Mouse (Mus musculus) left cerebral cortex, postnatal 36 days (tissue): ENCODE measurements around the gene Grm6. TPM values are rescaled to one million over a fixed set of nuclear protein-coding genes. Genes with fewer than 3 reads are reported as not detected.

Experiments
- DNase-seq, 2 experiments: peaks; one replicate each; pipeline ENCODE4 v3.0.0; 2021 to 2022; ENCODE audit warnings: low spot score in 2 of 2, mixed read lengths in 1 of 2
- intact Hi-C: fragments of 180-260 bp; cut with DNase I; formaldehyde crosslinking; loops from one replicate; pipeline ENCODE4 v1.15.1; 2025
- total RNA-seq, 2 experiments: library from RNA; stranded (reverse); gene quantifications; 2 replicates each; pipeline ENCODE4 v1.2.3; 2021

Grm6 gene
- total RNA-seq, 2 experiments from 2014 or later = not detected

DNA sequence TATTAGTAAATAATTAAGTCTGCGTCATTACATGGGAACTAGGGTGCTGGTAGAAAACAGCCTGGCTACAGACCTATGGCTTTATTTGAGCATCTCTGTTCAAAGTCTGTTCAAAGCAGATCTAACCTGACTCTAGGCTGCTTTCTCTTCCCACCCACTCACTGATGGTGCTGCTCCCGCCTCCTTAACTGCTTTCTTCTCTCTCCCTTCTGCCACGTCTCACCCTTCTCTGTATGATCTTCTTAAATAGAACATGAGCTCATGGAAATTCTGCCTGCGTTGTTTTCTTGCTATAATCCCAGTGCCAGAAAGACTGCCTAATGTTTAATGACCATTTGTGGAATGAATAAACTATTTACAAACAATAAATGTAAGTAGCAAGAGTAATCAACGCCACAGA, 57.7 kb downstream of the Grm6 start:
- no peak for DNase-seq
- intact Hi-C loops = no loop called here

DNA sequence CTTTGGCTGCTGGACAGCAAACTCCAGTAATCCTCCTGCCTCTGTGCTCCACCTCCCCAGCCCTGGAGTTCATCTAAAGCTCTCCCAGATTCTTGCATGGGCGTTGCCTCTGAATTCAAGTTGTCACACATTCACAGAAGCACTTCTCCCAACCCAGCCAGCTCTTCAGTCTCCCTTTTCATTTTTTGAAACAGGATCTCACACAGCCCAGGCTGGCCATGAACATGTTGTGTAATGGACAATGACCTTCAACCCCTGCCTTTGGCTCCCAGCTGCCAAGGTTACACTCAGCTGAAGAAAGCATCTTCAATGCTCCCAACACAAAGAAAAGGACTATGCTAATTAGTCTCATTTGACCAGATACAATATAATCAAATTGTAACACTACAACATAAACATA, 62.8 kb downstream of the Grm6 start:
- DNase-seq = no peak
- intact Hi-C loops = no loop called here

DNA sequence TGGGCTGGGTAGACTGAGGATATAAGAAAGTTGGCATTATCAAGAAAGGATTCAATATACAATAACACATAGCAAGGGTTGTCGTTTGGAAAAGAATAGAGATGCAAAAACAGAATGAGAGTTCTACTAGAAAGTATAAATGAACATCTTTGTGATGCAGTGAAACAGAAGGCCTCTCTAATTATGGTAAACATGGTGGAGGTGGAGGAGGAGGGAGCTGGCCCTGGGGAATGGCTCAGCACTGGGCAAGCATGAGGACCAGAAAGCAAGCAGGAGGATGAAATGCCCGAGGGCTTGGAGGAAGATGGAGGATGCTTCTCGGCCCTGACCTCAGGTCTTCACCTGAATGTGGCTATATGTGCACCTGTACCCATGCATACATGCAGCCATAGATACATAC, 64.0 kb downstream of the Grm6 start:
- intact Hi-C loops = no loop called here
- no peak for DNase-seq

Other genes starting within 250 kb of the Grm6 start
- 10 to 100 TPM in 1 of 2 experiments, 1 to 10 TPM in 1; 8.2 to 12.6 TPM for gene Adamts2, start 248.6 kb upstream of the Grm6 start, total RNA-seq
- 10 to 100 TPM; 43.2 to 45.9 TPM for gene Zfp354c, start 23.0 kb upstream of the Grm6 start, total RNA-seq
- gene Zfp879, start 9.1 kb upstream of the Grm6 start, total RNA-seq = 1 to 10 TPM; 3.4 to 3.8 TPM
- gene Zfp454, start 37.0 kb downstream of the Grm6 start, total RNA-seq = 1 to 10 TPM; 6.2 to 6.4 TPM
- 10 to 100 TPM; 23.2 to 24.0 TPM for gene Zfp2, start 65.5 kb downstream of the Grm6 start, total RNA-seq
- gene Zfp354b, start 80.9 kb downstream of the Grm6 start, total RNA-seq = 1 to 10 TPM; 5.4 to 5.9 TPM
- not detected for gene 4933414I15Rik, start 93.1 kb downstream of the Grm6 start, total RNA-seq
- gene Prop1, start 103.1 kb downstream of the Grm6 start, total RNA-seq = not detected
- gene Olfr1378, start 115.8 kb downstream of the Grm6 start, total RNA-seq = not detected
- not detected for gene Olfr1377, start 131.3 kb downstream of the Grm6 start, total RNA-seq
- not detected for gene Olfr51, start 152.9 kb downstream of the Grm6 start, total RNA-seq
- not detected for gene Olfr54, start 163.6 kb downstream of the Grm6 start, total RNA-seq
- not detected for gene Olfr1375, start 197.4 kb downstream of the Grm6 start, total RNA-seq
- 1 to 10 TPM; 8.1 to 9.3 TPM for gene Zfp354a, start 208.6 kb downstream of the Grm6 start, total RNA-seq